Mouse (Mus musculus): ENCODE measurements around the gene Ccdc50. TPM values are rescaled to one million over a fixed set of nuclear protein-coding genes. Genes with fewer than 3 reads are reported as not detected.

Ccdc50 gene
- total RNA-seq (2021) = 10 to 100 TPM; 48.2 to 51.8 TPM

GRCm38 (mm10) chr16:27388761-27389451 is at the start of gene Ccdc50:
Gene Ccdc50 (plus strand): TSS chr16:27388869.
- peak; percentile 58 to 73 for DNase-seq (ENCODE audit: extremely low spot score in 1 of 2, low spot score in 1 of 2)

GRCm38 (mm10) chr16:27347521-27347920 is 41.1 kb upstream of the Ccdc50 start:
- no peak for DNase-seq (ENCODE audit: extremely low spot score in 1 of 2, low spot score in 1 of 2)

- no peak for DNase-seq (ENCODE audit: extremely low spot score in 1 of 2, low spot score in 1 of 2)
Observed at GRCm38 (mm10) chr16:27348359-27348758, 40.3 kb upstream of the Ccdc50 start.

- no peak for DNase-seq (ENCODE audit: extremely low spot score in 1 of 2, low spot score in 1 of 2)
Observed at GRCm38 (mm10) chr16:27349235-27349634, 39.4 kb upstream of the Ccdc50 start.

GRCm38 (mm10) chr16:27349878-27350532 is 38.7 kb upstream of the Ccdc50 start:
- DNase-seq (ENCODE audit: extremely low spot score in 1 of 2, low spot score in 1 of 2) = no peak

GRCm38 (mm10) chr16:27354464-27354863 is 34.2 kb upstream of the Ccdc50 start:
- DNase-seq (ENCODE audit: extremely low spot score in 1 of 2, low spot score in 1 of 2) = no peak

- no peak for DNase-seq (ENCODE audit: extremely low spot score in 1 of 2, low spot score in 1 of 2)
Observed at GRCm38 (mm10) chr16:27360059-27360458, 28.6 kb upstream of the Ccdc50 start.

- DNase-seq (ENCODE audit: extremely low spot score in 1 of 2, low spot score in 1 of 2) = no peak
Observed at GRCm38 (mm10) chr16:27370191-27370590, 18.5 kb upstream of the Ccdc50 start, which contains the start of gene Uts2b. Gene Uts2b (minus strand): TSS chr16:27370239.

GRCm38 (mm10) chr16:27370700-27371099 is 18.0 kb upstream of the Ccdc50 start:
- DNase-seq (ENCODE audit: extremely low spot score in 1 of 2, low spot score in 1 of 2) = no peak

- no peak for DNase-seq (ENCODE audit: extremely low spot score in 1 of 2, low spot score in 1 of 2)
Observed at GRCm38 (mm10) chr16:27374139-27374538, 14.5 kb upstream of the Ccdc50 start.

GRCm38 (mm10) chr16:27375318-27375717 is 13.4 kb upstream of the Ccdc50 start:
- no peak for DNase-seq (ENCODE audit: extremely low spot score in 1 of 2, low spot score in 1 of 2)

- DNase-seq (ENCODE audit: extremely low spot score in 1 of 2, low spot score in 1 of 2) = no peak
Observed at GRCm38 (mm10) chr16:27376556-27376955, 12.1 kb upstream of the Ccdc50 start.

GRCm38 (mm10) chr16:27382217-27382616 is 6.5 kb upstream of the Ccdc50 start:
- no peak for DNase-seq (ENCODE audit: extremely low spot score in 1 of 2, low spot score in 1 of 2)

- no peak for DNase-seq (ENCODE audit: extremely low spot score in 1 of 2, low spot score in 1 of 2)
Observed at GRCm38 (mm10) chr16:27384893-27385603, 3.6 kb upstream of the Ccdc50 start.

- no peak for DNase-seq (ENCODE audit: extremely low spot score in 1 of 2, low spot score in 1 of 2)
Observed at GRCm38 (mm10) chr16:27385649-27386048, 3.0 kb upstream of the Ccdc50 start.

GRCm38 (mm10) chr16:27386850-27387407 is 1.7 kb upstream of the Ccdc50 start:
- no peak for DNase-seq (ENCODE audit: extremely low spot score in 1 of 2, low spot score in 1 of 2)

- no peak for DNase-seq (ENCODE audit: extremely low spot score in 1 of 2, low spot score in 1 of 2)
Observed at GRCm38 (mm10) chr16:27387634-27388611, 746 bp upstream of the Ccdc50 start.

GRCm38 (mm10) chr16:27389534-27390282 is 1.0 kb downstream of the Ccdc50 start:
- DNase-seq (ENCODE audit: extremely low spot score in 1 of 2, low spot score in 1 of 2) = no peak

- no peak for DNase-seq (ENCODE audit: extremely low spot score in 1 of 2, low spot score in 1 of 2)
Observed at GRCm38 (mm10) chr16:27390306-27390705, 1.6 kb downstream of the Ccdc50 start.

Measured in layer of hippocampus, postnatal 25 days (tissue).